Mouse (Mus musculus) heart, embryonic 12.5 days (tissue): Measurements from ENCODE around the gene Chrm4. TPM values are rescaled to one million over a fixed set of nuclear protein-coding genes. Genes with fewer than 3 reads are reported as not detected.

Source experiments
- ATAC-seq: fragments of 200-750 bp; cut with Nextera tagmentation; 2 replicates; pipeline ENCODE4 v1.8.0; 2017; ENCODE audit warnings: moderate TSS enrichment, moderate library complexity; ENCODE audit not compliant: insufficient number of reproducible peaks, low FRiP score
- H3K27ac ChIP-seq: fragments of 300-500 bp; sonication (generic); 2 replicates; pipeline ENCODE4 v1.5.1; 2016; ENCODE audit warnings: mild to moderate bottlenecking, moderate library complexity; ENCODE audit not compliant: poor library complexity, severe bottlenecking
- H3K27me3 ChIP-seq: fragments of 300-500 bp; sonication (generic); replicated peaks from 2 replicates; pipeline ENCODE4 v1.6.1; 2016; ENCODE audit warnings: mild to moderate bottlenecking, moderate library complexity
- H3K36me3 ChIP-seq: fragments of 300-500 bp; sonication (generic); 2 replicates; pipeline ENCODE4 v1.6.1; 2016; ENCODE audit warnings: mild to moderate bottlenecking, moderate library complexity
- H3K4me1 ChIP-seq: fragments of 300-500 bp; sonication (generic); replicated peaks from 2 replicates; pipeline ENCODE4 v1.6.1; 2016; ENCODE audit warnings: mild to moderate bottlenecking
- H3K4me2 ChIP-seq: fragments of 300-500 bp; sonication (generic); 2 replicates; pipeline ENCODE4 v1.6.1; 2016; ENCODE audit warnings: mild to moderate bottlenecking, moderate library complexity
- H3K4me3 ChIP-seq: fragments of 300-500 bp; sonication (generic); 2 replicates; pipeline ENCODE4 v1.5.1; 2016; ENCODE audit warnings: mild to moderate bottlenecking
- H3K9ac ChIP-seq: fragments of 300-500 bp; sonication (generic); 2 replicates; pipeline ENCODE4 v1.6.1; 2016; ENCODE audit warnings: mild to moderate bottlenecking, moderate library complexity
- H3K9me3 ChIP-seq: fragments of 300-500 bp; sonication (generic); replicated peaks from 2 replicates; pipeline ENCODE4 v1.6.1; 2016; ENCODE audit warnings: mild to moderate bottlenecking, moderate library complexity
- WGBS: fragments of 180-500 bp; shearing (Covaris S2); methylation state at CpG from one replicate; pipeline ENCODE4 v1.1.7; 2016; 5-methylcytosine and 5-hydroxymethylcytosine counted together
- microRNA-seq: library from miRNA; unstranded; fragments of <30 nt; microRNA quantifications from one replicate; pipeline ENCODE4, GENCODE M21; 2017
- polyA plus RNA-seq: library from polyadenylated mRNA; unstranded; fragments of >200 nt; fragmentation: Nextera tagmentation; extraction: Ambion mirVana; gene quantifications from 2 replicates; pipeline ENCODE4 v1.2.1, GENCODE M21; 2016

The Chrm4 gene
- polyA plus RNA-seq, 1 experiment from 2014 or later, result 0.15 TPM

DNA sequence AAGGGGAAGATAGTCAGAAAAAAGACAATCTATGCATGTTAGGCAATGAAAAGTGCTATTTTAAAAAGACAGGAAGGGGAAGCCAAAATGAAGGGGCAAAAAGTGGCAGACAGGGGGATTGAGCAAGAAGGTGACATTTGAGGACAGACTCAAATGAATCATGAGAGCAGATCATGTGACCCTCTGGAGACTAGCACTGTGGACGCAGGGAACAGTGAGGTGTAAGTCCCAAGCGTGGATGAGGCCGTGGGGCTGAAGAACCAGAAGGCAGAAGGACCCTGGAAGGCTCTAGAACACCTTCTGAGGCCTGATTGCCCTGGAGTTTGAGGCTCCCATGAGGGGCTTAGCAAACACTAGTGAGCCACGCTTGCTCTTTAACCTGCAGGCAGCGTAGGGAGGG is 39.3 kb downstream of the Chrm4 start:
- no peak for ATAC-seq
- H3K4me1 ChIP-seq, result peaks cover 56% of the 10 kb centered on the region
- no peak overlapping the region for H3K4me2 ChIP-seq
- 86% methylated on average over 5 of the region's 5 CpGs for WGBS
- no peak overlapping the region for H3K9ac ChIP-seq
- no peak overlapping the region for H3K4me3 ChIP-seq
- H3K27ac ChIP-seq, result no peak overlapping the region
- H3K36me3 ChIP-seq, result no peaks in the 10 kb centered on the region
- H3K27me3 ChIP-seq, result no peaks in the 10 kb centered on the region
- no peaks in the 10 kb centered on the region for H3K9me3 ChIP-seq

DNA sequence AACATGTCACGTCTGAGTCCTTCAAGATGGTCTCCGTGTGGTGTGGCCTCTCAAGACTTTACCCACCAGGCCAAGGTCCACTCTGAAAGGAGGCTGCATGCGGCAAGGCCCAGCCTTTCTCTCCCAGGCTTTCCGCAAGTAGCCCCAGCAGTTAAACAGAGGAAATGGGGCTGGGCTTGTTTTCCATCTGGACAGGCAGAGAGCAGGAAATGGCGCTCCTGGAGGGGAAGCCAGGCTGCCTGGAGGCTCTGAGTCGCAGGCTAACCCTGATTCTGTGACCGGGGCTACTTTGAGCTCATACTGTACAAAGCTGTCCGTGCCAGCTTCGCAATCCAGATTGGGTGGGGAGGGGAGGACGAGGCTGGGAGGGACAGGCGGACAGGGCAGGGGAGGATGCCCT is 40.9 kb downstream of the Chrm4 start:
- H3K36me3 ChIP-seq, result no peaks in the 10 kb centered on the region
- 53% methylated on average over 11 of the region's 11 CpGs for WGBS
- no peaks in the 10 kb centered on the region for H3K27me3 ChIP-seq
- ATAC-seq, result no peak
- no peak overlapping the region for H3K4me2 ChIP-seq
- H3K27ac ChIP-seq, result peak overlapping the region; percentile 71
- H3K9me3 ChIP-seq, result no peaks in the 10 kb centered on the region
- H3K4me3 ChIP-seq, result no peak overlapping the region
- no peak overlapping the region for H3K9ac ChIP-seq
- peaks cover 52% of the 10 kb centered on the region for H3K4me1 ChIP-seq

DNA sequence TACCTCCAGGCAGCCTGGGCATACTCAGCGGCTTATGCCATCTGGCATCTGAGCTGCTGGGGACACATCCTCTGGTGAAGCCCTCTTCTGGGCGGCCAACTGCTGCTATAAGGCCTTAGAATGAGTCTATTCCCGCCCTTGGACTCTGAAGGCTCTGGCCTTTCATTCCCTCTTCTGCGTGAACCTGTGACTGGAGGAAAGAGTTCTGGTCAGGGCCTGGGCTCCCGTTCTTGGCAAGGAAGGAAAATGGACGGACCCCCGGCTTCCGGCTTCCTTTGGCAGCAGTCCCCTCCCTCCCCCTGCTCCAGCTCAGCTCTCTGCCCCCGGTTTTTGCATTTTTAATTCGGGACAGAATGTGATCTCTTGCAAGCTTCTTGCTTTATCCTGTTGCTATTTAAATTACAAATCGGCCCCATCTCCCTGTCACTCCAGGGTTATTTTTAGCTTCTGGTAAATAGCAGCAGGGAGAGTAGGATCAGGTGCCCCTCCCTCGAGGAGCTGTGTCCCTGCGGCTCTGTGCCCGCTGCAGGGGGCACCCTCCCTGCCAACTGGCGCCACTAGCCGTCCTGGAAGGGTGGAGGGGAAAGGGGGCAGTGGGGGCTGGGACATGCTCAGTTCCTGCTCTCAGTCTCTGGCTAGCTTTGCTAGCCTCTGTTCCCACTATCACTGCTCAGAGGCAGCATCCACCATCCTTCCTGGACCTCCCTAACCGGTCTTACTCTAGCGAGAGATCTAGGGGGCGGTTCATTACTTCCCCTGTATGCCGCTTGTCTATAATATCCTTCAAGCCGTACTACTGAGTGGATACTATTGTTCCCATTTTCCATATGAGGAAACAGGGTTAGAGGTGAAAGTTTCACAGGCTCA is 44.4 kb downstream of the Chrm4 start:
- Histone ChIP-seq H3K27ac (peak overlapping the region; percentile 84), H3K27me3 (peaks cover 23% of the 10 kb centered on the region), H3K4me2 (peak overlapping the region; percentile 55), H3K4me1 (peaks cover 44% of the 10 kb centered on the region), H3K9me3 (no peaks in the 10 kb centered on the region), H3K9ac (peak overlapping the region; percentile 49), H3K4me3 (no peak overlapping the region), H3K36me3 (no peaks in the 10 kb centered on the region)
- WGBS, result 11% methylated on average over 21 of the region's 21 CpGs
- ATAC-seq, result peak; percentile 43

DNA sequence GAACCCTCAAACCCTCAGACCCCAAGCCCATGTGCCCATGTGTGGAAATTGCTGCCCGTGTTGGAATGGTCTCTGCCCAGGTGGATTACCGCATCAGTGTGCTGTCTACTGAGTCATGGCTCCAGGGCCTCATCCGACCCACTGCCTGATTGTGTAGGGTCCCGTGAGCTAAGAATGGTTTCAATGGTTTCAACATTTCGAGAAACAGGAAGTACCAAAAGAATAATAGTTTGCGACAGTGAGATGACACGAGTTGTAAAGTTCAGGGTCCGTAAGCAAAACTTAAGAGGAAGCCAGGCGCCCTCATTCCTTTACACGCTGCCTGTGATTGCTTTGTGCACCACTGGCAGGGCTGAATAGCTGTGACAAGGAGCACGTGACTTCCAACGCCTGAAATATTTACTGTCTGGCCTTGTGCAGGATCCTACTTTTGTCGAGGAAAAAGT is 45.1 kb downstream of the Chrm4 start:
- peak overlapping the region; percentile 55 for H3K4me2 ChIP-seq
- peaks cover 30% of the 10 kb centered on the region for H3K27me3 ChIP-seq
- WGBS, result 36% methylated on average over 13 of the region's 13 CpGs
- peaks cover 41% of the 10 kb centered on the region for H3K4me1 ChIP-seq
- H3K36me3 ChIP-seq, result no peaks in the 10 kb centered on the region
- ATAC-seq, result peak; percentile 7; the same call in 1 of the 2 replicates
- no peaks in the 10 kb centered on the region for H3K9me3 ChIP-seq
- no peak overlapping the region for H3K9ac ChIP-seq
- H3K4me3 ChIP-seq, result no peak overlapping the region
- H3K27ac ChIP-seq, result peak overlapping the region; percentile 84

DNA sequence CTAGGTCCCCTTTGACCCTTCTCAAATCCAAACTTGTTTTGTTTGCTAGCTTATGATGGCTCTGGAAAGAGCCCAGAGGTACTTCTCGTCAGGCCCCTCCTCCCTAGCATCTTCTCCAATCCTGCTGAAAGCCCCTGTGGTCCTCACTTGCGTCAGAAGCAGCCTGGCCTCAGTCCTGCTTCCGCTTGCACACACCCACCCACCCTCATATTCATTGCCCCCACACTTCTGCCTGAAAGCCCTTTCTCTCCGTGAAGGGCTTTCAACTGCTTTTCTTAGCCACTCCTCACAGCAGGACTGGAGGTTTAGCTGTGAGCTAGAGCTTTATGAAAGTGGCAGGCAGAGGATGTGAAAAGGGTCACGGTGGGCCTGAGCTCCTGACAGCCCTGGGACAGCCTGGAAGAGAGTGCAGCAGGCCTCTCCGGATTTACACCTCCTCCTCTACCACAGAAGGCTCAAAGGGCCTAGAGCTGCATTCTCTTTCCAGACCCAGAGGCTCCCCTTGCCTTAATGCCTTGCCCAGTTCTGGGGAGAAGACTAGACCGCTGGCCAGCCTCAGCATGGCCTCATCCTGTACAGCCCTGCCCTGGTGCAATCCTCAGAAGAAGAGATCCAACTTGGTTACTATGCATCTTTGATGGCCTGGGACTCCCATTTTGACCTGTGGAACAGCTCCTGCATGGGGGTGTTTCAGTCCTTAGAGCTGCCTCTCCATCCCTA is 46.5 kb downstream of the Chrm4 start:
- Histone ChIP-seq H3K9ac (no peak overlapping the region), H3K4me3 (no peak overlapping the region), H3K27ac (no peak overlapping the region), H3K27me3 (peaks cover 31% of the 10 kb centered on the region), H3K9me3 (no peaks in the 10 kb centered on the region), H3K36me3 (no peaks in the 10 kb centered on the region), H3K4me1 (peaks cover 45% of the 10 kb centered on the region), H3K4me2 (no peak overlapping the region)
- no peak for ATAC-seq
- 51% methylated on average over 7 of the region's 7 CpGs for WGBS

DNA sequence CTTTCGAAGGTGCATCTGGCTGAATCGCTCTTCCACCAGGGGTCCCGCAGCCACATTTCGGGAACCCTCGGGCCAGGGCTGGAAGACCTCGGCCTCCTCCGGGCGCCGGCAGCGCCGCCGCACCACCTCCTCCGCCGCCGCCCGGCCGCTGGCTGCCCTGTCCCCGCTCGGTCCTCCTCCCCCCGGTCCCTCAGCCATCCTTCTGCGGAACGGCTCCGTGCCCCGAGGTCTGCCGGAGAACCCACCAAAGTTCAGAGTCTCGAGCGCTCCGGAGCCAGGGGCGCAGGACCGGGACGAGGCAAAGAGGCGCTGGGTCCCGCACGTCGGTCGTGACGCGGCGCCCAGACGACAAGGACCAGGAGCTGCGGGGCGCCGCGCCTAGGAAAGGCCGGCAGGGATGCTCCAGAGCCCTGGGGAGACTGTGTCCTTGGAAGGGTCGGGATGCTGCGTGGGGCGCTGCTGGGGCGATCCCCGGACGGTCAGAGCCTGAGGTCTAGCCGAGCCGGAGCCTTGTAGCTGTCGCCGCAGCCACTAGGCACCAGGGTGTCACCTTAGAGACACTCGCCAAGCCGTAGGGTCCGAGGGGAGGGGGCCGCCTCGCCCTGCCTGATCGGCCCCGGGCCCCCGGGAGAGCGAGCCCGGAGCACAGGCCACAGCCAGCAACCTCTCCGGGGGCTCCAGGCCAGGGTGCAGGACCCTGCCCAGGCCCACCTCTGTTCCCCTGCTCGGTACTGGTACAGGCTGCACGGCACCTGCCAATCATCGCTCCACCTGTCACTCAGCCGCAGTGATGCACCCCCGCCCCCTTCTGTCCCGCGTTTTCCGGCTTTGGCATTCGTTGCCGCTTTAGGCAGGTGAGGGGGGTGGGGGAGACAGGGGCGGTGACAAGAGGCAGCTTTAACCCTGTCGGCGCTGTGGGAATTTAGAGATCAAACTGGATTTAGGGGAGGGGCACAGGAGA is 48.8 kb downstream of the Chrm4 start, which contains the start of gene Dgkz:
TSS of gene Dgkz (minus strand) at position 284 of the 961 bp plus-strand sequence.
- Histone ChIP-seq H3K36me3 (no peaks in the 10 kb centered on the region), H3K9ac (peak within 1 kb of the TSS; percentile 56), H3K4me2 (peak within 1 kb of the TSS; percentile 71), H3K27me3 (peaks cover 31% of the 10 kb centered on the region), H3K27ac (no peak within 1 kb of the TSS), H3K4me3 (peak within 1 kb of the TSS; percentile 45), H3K9me3 (no peaks in the 10 kb centered on the region), H3K4me1 (peaks cover 64% of the 10 kb centered on the region)
- 2% methylated on average over 78 of the region's 79 CpGs for WGBS
- peak; percentile 33 for ATAC-seq

DNA sequence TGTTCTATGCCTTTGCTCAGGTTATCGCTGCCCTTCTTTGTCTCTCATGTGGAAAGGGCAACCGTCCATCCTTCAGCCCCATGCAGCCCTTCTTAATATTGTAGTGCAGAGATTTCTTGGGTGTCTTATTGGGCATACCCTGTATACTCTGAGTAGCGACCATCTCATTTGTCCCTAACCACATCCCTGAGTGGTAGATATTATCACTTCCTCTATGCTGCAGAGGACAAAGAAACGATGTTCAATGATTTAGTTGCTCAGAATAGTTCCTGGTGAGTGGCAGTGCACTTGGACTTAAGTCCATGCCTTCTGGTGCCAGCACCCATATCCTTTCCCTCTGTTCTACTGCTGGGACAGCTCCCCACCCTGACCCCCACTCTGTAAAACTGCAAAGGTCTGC is 50.9 kb downstream of the Chrm4 start:
- 62% methylated on average over 4 of the region's 4 CpGs for WGBS
- Histone ChIP-seq H3K27ac (peak overlapping the region; percentile 57), H3K27me3 (peaks cover 31% of the 10 kb centered on the region), H3K9me3 (no peaks in the 10 kb centered on the region), H3K4me2 (no peak overlapping the region), H3K9ac (no peak overlapping the region), H3K4me3 (no peak overlapping the region), H3K36me3 (peaks cover 4% of the 10 kb centered on the region; the same call in 1 of the 2 replicates), H3K4me1 (peaks cover 52% of the 10 kb centered on the region)
- ATAC-seq, result no peak

Small RNA genes within 50 kb of the gene (microRNA-seq; reads per million reads assigned to microRNA genes)
- gene Mir6999, result not detected

Other genes with a start within 250 kb of the Chrm4 start
- gene Atg13, start 216.7 kb upstream of the Chrm4 start, polyA plus RNA-seq, result 22.3 TPM in 2 replicates
- gene Harbi1, start 216.4 kb upstream of the Chrm4 start, polyA plus RNA-seq, result 12.2 TPM in 2 replicates
- 14.5 and 15.0 TPM in 2 replicates for gene Ambra1, start 197.1 kb upstream of the Chrm4 start, polyA plus RNA-seq
- gene Mdk, start 5.0 kb downstream of the Chrm4 start, polyA plus RNA-seq, result 724 and 730 TPM in 2 replicates
- gene Gm9821, start 18.5 kb downstream of the Chrm4 start, polyA plus RNA-seq, result 3.2 and 4.0 TPM in 2 replicates
- gene Dgkz, start 48.6 kb downstream of the Chrm4 start, polyA plus RNA-seq, result 43.8 and 48.8 TPM in 2 replicates
- gene Creb3l1, start 97.3 kb downstream of the Chrm4 start, polyA plus RNA-seq, result 6.1 and 6.7 TPM in 2 replicates
- gene Phf21a, start 165.9 kb downstream of the Chrm4 start, polyA plus RNA-seq, result 21.1 and 21.5 TPM in 2 replicates